Mouse (Mus musculus): ENCODE measurements at regions not wholly inside any gene's neighbourhood (a gene's known extent, or its start where the extent isn't known, plus 50 kb on each side); places are given as distances from the start of the nearest gene placed in this dataset.

DNA sequence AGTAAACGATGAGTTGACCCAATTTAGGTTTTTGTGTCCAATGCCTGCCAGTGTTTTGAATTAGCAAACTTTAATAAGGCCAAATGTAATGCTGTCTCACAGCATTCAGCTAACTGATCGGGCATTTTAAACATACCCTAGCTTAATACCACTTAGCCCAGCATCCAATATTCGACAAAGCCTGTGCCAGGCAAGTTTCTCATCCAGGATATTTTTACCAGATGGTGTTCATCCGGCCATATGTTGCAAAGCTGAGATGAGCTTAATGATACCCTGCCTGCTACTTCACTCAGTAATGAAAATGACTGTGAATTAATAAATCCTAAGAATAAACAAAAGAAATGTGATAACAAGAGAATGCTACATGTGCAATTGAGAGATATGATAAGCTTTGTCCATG, 116.8 kb downstream of the Tpm3-rs7 start:
- H3K4me1 ChIP-seq: no peaks in the 10 kb centered on the region
- no peak overlapping the region for H3K27ac ChIP-seq
- H3K9ac ChIP-seq: no peak overlapping the region
- no peaks in the 10 kb centered on the region for H3K36me3 ChIP-seq
- H3K4me3 ChIP-seq: no peak overlapping the region
- no peaks in the 10 kb centered on the region for H3K27me3 ChIP-seq (replicated peaks)
- WGBS: 76% methylated on average over 4 of the region's 4 CpGs
- no peak for ATAC-seq (ENCODE audit: low FRiP score, low read depth)
- H3K4me2 ChIP-seq (replicated peaks): no peak overlapping the region
- no peaks in the 10 kb centered on the region for H3K9me3 ChIP-seq

GRCm38 (mm10) chr14:113442261-113442660, 127.9 kb downstream of the Tpm3-rs7 start:
- ATAC-seq (ENCODE audit: low FRiP score, low read depth): no peak
- H3K27ac ChIP-seq: no peak overlapping the region
- no peak overlapping the region for H3K4me2 ChIP-seq (replicated peaks)
- no peak overlapping the region for H3K9ac ChIP-seq
- H3K36me3 ChIP-seq: no peaks in the 10 kb centered on the region
- H3K27me3 ChIP-seq (replicated peaks): no peaks in the 10 kb centered on the region
- H3K4me3 ChIP-seq: no peak overlapping the region
- 82% methylated on average over 1 of the region's 1 CpGs for WGBS
- no peaks in the 10 kb centered on the region for H3K4me1 ChIP-seq
- no peaks in the 10 kb centered on the region for H3K9me3 ChIP-seq

DNA sequence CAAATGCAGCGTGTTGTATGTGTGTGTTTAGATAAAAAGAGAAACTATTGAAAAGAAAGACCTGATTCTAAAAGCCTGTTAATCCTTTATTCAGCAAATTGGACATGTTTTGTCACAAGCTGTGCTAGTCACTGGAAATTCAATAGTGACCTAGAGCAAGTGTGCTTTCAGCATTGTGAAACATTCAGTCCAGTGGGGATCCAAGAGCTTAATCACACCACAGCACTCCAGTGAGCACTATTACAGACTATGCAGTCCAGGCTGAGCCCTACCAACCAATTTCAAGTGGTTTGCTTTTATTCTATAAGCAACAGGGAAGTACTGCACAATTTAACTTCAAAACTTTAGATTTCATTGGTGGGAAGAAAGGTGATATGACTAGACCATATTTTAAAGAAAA, 140.5 kb downstream of the Tpm3-rs7 start:
- Histone ChIP-seq H3K27ac (no peak overlapping the region), H3K9me3 (no peaks in the 10 kb centered on the region), H3K36me3 (no peaks in the 10 kb centered on the region), H3K4me2 (replicated peaks) (no peak overlapping the region), H3K27me3 (replicated peaks) (no peaks in the 10 kb centered on the region), H3K4me1 (no peaks in the 10 kb centered on the region), H3K4me3 (no peak overlapping the region), H3K9ac (no peak overlapping the region)
- ATAC-seq (ENCODE audit: low FRiP score, low read depth): no peak
- 83% methylated on average over 1 of the region's 1 CpGs for WGBS

DNA sequence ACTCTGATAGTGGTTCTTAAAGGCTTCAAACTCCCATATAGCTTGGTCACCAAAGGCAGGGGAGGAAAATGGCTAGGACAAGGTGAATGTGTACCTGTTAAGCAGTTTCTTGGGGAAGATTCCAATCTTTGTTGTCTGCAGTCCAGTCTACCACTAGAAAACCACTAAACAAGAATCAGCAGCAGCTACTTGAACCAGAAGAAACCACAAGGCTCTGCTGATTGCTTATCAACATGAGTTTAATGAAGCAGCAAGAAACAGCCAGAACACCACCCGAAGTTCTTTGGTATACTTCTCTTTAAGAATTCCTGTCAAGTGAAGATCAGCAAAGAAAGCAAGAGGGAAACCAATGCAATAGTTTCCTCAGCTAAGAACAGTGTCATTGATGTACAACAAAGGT, 143.1 kb downstream of the Tpm3-rs7 start:
- Histone ChIP-seq H3K36me3 (no peaks in the 10 kb centered on the region), H3K27me3 (replicated peaks) (no peaks in the 10 kb centered on the region), H3K9me3 (no peaks in the 10 kb centered on the region), H3K9ac (no peak overlapping the region), H3K4me2 (replicated peaks) (no peak overlapping the region), H3K4me3 (no peak overlapping the region), H3K4me1 (no peaks in the 10 kb centered on the region), H3K27ac (no peak overlapping the region)
- no peak for ATAC-seq (ENCODE audit: low FRiP score, low read depth)
- WGBS: 89% methylated on average over 1 of the region's 1 CpGs

GRCm38 (mm10) chr14:113469072-113469471, 154.7 kb downstream of the Tpm3-rs7 start:
- Histone ChIP-seq H3K9ac (no peak overlapping the region), H3K27me3 (replicated peaks) (no peaks in the 10 kb centered on the region), H3K27ac (no peak overlapping the region), H3K4me3 (no peak overlapping the region), H3K4me1 (no peaks in the 10 kb centered on the region), H3K4me2 (replicated peaks) (no peak overlapping the region), H3K36me3 (no peaks in the 10 kb centered on the region), H3K9me3 (no peaks in the 10 kb centered on the region)
- 56% methylated on average over 5 of the region's 5 CpGs for WGBS
- peak; percentile 44; the same call in 1 of the 2 replicates for ATAC-seq (ENCODE audit: low FRiP score, low read depth)

- no peak overlapping the region for H3K4me2 ChIP-seq (replicated peaks)
- no peaks in the 10 kb centered on the region for H3K9me3 ChIP-seq
- H3K4me3 ChIP-seq: no peak overlapping the region
- H3K36me3 ChIP-seq: no peaks in the 10 kb centered on the region
- H3K9ac ChIP-seq: no peak overlapping the region
- no peaks in the 10 kb centered on the region for H3K4me1 ChIP-seq
- H3K27ac ChIP-seq: no peak overlapping the region
- no peaks in the 10 kb centered on the region for H3K27me3 ChIP-seq (replicated peaks)
- ATAC-seq (ENCODE audit: low FRiP score, low read depth): no peak
- WGBS: 85% methylated on average over 2 of the region's 2 CpGs
These were observed 155.6 kb downstream of the Tpm3-rs7 start for GRCm38 (mm10) chr14:113469978-113470377.

DNA sequence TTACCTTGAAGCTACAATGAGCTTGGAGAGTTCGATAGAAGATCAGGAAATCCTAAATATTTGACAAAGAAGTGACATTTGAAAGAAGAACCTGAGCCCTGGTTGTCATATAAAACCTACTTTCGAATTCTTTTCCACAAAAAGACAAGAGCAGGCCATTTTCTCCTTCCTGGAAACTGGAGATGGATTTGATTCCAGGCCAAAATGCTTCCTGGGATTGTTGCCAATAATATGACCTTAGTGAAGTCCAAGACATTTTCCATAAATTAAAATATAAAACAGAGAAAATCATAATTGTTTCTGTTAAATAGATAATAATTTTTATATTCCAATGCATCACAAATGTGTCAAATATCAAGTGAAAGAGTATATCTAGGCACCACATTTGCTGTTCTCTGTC, 172.2 kb downstream of the Tpm3-rs7 start:
- 76% methylated on average over 2 of the region's 2 CpGs for WGBS
- Histone ChIP-seq H3K9me3 (no peaks in the 10 kb centered on the region), H3K27ac (no peak overlapping the region), H3K4me1 (no peaks in the 10 kb centered on the region), H3K4me2 (replicated peaks) (no peak overlapping the region), H3K9ac (no peak overlapping the region), H3K36me3 (no peaks in the 10 kb centered on the region), H3K27me3 (replicated peaks) (no peaks in the 10 kb centered on the region), H3K4me3 (no peak overlapping the region)
- no peak for ATAC-seq (ENCODE audit: low FRiP score, low read depth)

DNA sequence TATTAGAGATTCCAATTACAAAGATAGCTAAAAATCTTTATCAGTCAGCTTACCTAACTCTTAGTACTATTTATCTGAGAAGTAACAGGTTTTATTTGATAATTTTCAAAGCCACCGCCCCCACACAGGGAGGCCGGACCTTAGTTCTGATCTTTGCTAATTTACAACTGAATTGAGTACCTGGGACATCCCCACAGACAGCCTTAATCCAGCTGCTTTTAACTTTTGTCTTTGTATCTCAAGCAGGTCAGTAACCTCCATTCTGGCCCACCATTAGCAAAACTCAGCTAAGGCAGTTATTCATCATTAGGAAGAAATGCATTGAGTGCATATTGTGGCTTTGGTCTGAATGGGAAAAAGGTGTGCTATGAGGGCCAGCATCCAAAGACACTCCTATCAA, 189.4 kb downstream of the Tpm3-rs7 start:
- H3K4me3 ChIP-seq: no peak overlapping the region
- 92% methylated on average over 2 of the region's 2 CpGs for WGBS
- H3K4me1 ChIP-seq: no peaks in the 10 kb centered on the region
- H3K27ac ChIP-seq: no peak overlapping the region
- H3K9me3 ChIP-seq: no peaks in the 10 kb centered on the region
- H3K36me3 ChIP-seq: no peaks in the 10 kb centered on the region
- no peaks in the 10 kb centered on the region for H3K27me3 ChIP-seq (replicated peaks)
- H3K4me2 ChIP-seq (replicated peaks): no peak overlapping the region
- no peak for ATAC-seq (ENCODE audit: low FRiP score, low read depth)
- H3K9ac ChIP-seq: no peak overlapping the region

Measured in neural tube, embryonic 12.5 days (tissue).